In genomic region chr10:78104555-78105490, GRCm38 (mm10) we compare ENCODE assay signal across 9 mouse cellular contexts. TPM values are rescaled to one million over a fixed set of nuclear protein-coding genes. Genes with fewer than 3 reads are reported as not detected.
A peak's percentile ranks its signal among the peaks of the same experiment; 100 is the strongest.
DNase-seq lines count a peak whose midpoint lies in the region; ATAC-seq lines count a peak whose summit lies in the region.
"Had no signal": no experiment of that assay in that cellular context is flagged by ENCODE, and none has a peak within 500 bp of the region (broad histone marks: within the 10 kb centered on the region; RNA-seq: fewer than 3 reads in every experiment).

No protein-coding gene starts in this region.

- H3K4me3 ChIP-seq in stomach, embryonic 14.5 days (ENCODE audit: low read depth, low read length): no peak overlapping the region
- H3K4me3 ChIP-seq: embryonic facial prominence, embryonic 13.5 days had no signal

- DNase-seq in frontal cortex, postnatal 14 days (ENCODE audit: low spot score in 2 of 2): no peak
- DNase-seq in MN1 (ENCODE audit: low spot score): peak; percentile 46
- peak; percentile 60 for DNase-seq in gastrocnemius, adult 18-20 months (ENCODE audit: low spot score)
- peak; percentile 47 to 81 for DNase-seq in layer of hippocampus, adult 18-20 months (ENCODE audit: low spot score in 2 of 2)
- DNase-seq in thymus, adult 18-20 months: no peak

- H3K9ac ChIP-seq in stomach, embryonic 14.5 days (replicated peaks; ENCODE audit: low read depth, low read length): no peak overlapping the region
- H3K9ac ChIP-seq: embryonic facial prominence, embryonic 13.5 days had no signal

- ATAC-seq in frontal cortex, adult (ENCODE audit: low TSS enrichment): peak; percentile 67
- peak; percentile 53; the same call in 1 of the 2 replicates for ATAC-seq in stomach, embryonic 14.5 days (ENCODE audit: insufficient number of reproducible peaks, insufficient read depth, low FRiP score, low read depth)
- no peak for ATAC-seq in monocyte, adult 5-6 weeks (replicated peaks; ENCODE audit: insufficient number of reproducible peaks, low FRiP score, low TSS enrichment, poor library complexity, severe bottlenecking)

- 57% methylated on average over 11 of the region's 11 CpGs for WGBS in stomach, embryonic 14.5 days

- no peaks in the 10 kb centered on the region for H3K27me3 ChIP-seq in stomach, embryonic 14.5 days (ENCODE audit: control insufficient read depth, insufficient read depth, low read length)
- H3K27me3 ChIP-seq: embryonic facial prominence, embryonic 13.5 days had no signal

- H3K9me3 ChIP-seq in stomach, embryonic 14.5 days (ENCODE audit: control insufficient read depth, low read depth, low read length): no peaks in the 10 kb centered on the region; the same call in 1 of the 2 replicates
- H3K9me3 ChIP-seq: embryonic facial prominence, embryonic 13.5 days had no signal

- H3K27ac ChIP-seq in stomach, embryonic 14.5 days (ENCODE audit: low read length): peak overlapping the region; percentile 56; the same call in 1 of the 2 replicates
- H3K27ac ChIP-seq: embryonic facial prominence, embryonic 13.5 days had no signal

- H3K4me1 ChIP-seq in stomach, embryonic 14.5 days (ENCODE audit: control insufficient read depth, insufficient read depth, low read length): no peaks in the 10 kb centered on the region

- H3K4me2 ChIP-seq in stomach, embryonic 14.5 days (replicated peaks; ENCODE audit: low read depth, low read length): no peak overlapping the region
- H3K4me2 ChIP-seq: embryonic facial prominence, embryonic 13.5 days had no signal

- no peaks in the 10 kb centered on the region for H3K36me3 ChIP-seq in stomach, embryonic 14.5 days (ENCODE audit: control insufficient read depth, insufficient read depth, low read length)
- H3K36me3 ChIP-seq: embryonic facial prominence, embryonic 13.5 days had no signal

RNA-seq across cellular contexts. Expression of gene Icosl, which starts 35.7 kb away (rescaled TPM):
- 1 to 10 TPM; 1.3 to 1.5 TPM for total RNA-seq in gastrocnemius, adult 18-20 months (2021)
- total RNA-seq in layer of hippocampus, adult 18-20 months (2021): 10 to 100 TPM; 12.1 to 12.7 TPM
- polyA plus RNA-seq in stomach, embryonic 14.5 days (2014; fragmentation: Nextera tagmentation; extraction: Ambion mirVana): 5.6 and 6.1 TPM in 2 replicates
- 10.0 to 15.9 TPM (median 12.7 TPM) in 3 replicates for total RNA-seq in monocyte, adult 5-6 weeks (2017)

Comparison
In these comparisons a context has a peak if more than half of its experiments do, and no peak if none do; other contexts are left out.
1. DNase-seq: peak in MN1 (single experiment), gastrocnemius, adult 18-20 months (single experiment) and layer of hippocampus, adult 18-20 months (2 of 2); none in frontal cortex, postnatal 14 days (0 of 2) and thymus, adult 18-20 months (0 of 2).